Mouse (Mus musculus) large intestine, adult 2 months (tissue): Measurements from ENCODE around the gene Pld6. TPM values are rescaled to one million over a fixed set of nuclear protein-coding genes. Genes with fewer than 3 reads are reported as not detected.

ENCODE experiments used
- DNase-seq: peaks from one replicate; pipeline ENCODE4 v3.0.0-alpha.2; 2012; ENCODE audit warnings: low read depth, low spot score
- WGBS: fragments of 180-500 bp; shearing (Covaris S2); methylation state at CpG from one replicate; pipeline ENCODE4 v1.1.7; 2018; 5-methylcytosine and 5-hydroxymethylcytosine counted together
- polyA plus RNA-seq: library from polyadenylated mRNA; depleted of rRNA; stranded (reverse); fragments of >200 nt; gene quantifications from 2 replicates; pipeline ENCODE4 v1.2.3, GENCODE M21; 2012

The Pld6 gene
- polyA plus RNA-seq, 1 experiment, result 1.4 TPM

DNA sequence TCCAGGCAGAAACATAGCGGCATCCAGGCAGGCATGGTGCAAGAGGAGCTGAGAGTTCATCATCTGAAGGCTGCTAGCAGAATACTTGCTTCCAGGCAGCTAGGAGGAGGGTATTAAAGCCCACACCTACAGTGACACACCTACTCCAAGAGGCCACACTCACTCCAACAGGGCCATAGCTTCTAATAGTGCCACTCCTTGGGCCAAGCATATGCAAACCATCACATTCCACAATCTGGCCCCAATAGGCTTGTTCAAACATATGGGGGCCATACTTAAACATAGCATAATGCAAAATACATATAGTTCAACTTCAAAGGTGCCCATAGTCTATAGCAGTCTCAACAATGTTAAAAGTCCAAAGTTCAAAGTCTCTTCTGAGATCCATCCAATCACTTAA lies 1.9 kb upstream of the Pld6 start:
- 78% methylated on average over 1 of the region's 1 CpGs for WGBS

DNA sequence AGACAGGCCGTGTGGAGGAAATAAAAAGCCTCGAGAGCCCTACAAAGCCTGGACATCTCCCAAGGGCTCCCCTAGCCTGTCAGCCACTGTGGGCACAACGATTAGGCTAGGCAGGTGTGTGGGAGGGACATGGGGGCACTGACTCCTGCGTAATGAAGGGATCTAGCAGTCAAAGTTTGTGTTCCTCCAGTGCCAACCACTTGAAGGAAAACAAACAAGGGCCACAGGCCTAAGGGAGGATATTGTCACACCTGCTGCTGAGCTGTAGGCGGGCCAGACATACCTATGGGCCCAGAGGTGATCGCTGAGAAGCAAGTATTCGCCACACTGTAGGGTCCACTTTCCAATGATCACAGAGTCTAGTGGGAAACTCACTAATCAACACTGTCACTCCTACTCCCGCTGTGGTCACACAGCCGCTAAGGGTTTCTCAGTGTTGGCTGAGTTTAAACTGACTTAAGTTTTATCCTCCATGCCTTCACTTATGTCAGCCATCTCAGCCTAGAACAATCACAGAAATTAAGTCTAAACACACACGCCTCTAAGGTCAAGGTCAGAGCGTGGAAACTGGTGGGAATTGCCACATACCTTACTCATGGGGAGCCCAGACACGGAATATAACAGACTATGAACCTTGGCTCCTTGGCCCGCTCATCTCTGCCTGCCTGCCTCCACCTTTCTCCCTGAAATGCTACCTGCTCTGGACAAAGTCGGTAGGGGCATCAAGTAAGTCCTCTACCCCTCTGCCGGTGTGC lies 824 bp downstream of the Pld6 start:
- no peak for DNase-seq
- WGBS, result 35% methylated on average over 15 of the region's 15 CpGs

More for the DNA sequence above, 1.9 kb upstream of the Pld6 start:
- DNase-seq, result no peak

DNA sequence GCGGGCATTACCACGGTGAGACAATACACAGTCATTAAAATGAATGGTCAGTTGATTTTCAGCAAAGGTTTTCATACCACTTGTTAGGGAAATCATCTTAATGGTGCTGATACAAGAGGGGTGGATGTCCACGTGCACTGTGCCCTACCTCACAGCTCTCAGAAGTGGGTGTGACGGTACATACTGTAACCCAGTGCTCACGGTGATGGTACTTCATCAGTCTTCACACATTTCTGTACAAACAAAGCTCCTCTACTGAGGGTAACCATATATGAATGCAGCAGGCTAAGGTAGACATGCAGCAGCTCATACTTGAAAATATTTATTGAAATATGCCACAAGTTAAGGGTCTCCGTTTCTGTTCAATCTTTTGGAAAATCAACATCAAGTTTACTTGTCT lies 3.9 kb downstream of the Pld6 start:
- no peak for DNase-seq
- 63% methylated on average over 6 of the region's 6 CpGs for WGBS

DNA sequence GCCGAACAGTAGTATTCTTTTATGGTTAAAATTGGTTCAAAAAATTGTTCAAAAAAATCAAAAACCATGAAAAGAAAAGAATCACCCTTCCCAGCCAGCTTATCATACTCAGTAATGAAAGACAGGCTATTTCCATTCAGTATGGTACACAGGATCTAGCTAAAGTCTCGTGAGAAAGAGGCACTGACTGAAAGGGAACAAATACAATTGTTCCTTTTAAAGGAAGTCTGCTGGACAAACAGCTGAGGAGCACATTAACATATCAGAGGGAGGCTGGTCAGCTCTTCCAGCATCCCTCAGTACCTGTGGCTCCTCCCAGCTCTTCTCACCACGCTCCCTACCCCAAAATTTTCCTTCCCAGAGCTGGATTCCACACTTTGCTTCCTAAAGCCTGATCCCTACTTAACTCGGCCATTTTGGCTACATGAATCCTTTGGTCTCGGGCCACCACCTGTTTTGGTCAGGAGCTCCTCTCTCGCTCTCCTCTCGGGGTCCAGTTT lies 5.3 kb downstream of the Pld6 start:
- DNase-seq, result no peak
- WGBS, result 82% methylated on average over 7 of the region's 7 CpGs

DNA sequence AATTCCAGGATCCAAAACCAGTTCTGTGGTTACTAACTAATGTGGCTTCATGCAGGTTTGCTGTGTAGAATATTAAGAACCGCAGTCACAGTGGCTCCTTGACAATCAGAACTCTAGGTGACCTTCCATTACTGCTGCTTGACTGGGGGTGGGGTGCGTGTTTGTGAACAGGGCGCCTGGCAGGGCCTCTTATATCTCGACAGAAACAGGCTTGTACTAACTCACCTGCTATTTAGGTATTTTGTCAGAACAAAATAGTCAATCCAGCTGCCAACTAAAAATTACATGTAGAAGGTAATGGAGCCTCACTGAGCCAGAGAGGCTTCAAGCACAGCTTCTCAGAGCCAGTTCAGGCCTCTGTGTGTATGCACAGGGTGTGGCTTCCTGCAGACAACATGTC lies 7.2 kb downstream of the Pld6 start:
- no peak for DNase-seq

DNA sequence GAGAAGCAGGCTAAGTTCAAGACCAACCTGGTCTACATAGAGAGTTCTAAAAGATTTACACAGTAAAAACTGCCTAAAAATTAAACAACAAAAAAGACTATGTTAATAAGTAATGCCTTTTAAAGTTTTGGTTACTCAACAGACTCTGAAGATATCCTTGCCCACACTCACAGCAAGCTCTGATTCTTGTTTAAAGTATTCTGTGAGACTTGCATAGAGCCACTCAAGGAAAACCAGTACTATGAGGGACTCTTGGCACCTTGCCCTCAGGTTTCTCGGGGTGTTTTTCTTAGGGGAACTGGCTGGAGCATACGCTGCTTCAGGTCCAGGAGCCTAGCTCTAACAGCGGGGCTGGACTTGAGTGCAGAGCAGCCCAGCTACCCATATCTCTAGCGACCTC lies 8.0 kb downstream of the Pld6 start:
- DNase-seq, result no peak
- WGBS, result 83% methylated on average over 4 of the region's 4 CpGs

More for the DNA sequence above, 7.2 kb downstream of the Pld6 start:
- WGBS, result 81% methylated on average over 4 of the region's 4 CpGs

DNA sequence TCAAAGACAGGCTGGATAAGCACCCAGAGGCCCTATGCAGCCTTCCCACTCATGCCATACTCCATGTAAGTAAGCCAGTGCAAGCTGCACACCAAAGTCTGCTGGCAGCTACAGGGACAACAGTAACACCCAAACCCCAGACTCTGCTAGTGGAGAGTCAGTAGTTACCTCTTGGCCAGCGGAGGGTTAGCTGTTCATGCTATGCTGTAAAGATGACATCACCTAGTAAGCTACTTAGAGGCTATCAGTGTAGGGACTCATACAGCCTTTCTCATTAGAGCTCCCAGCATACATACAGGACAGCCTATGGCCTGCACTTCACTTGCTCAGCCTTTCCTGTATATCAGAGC lies 8.6 kb downstream of the Pld6 start:
- WGBS, result 76% methylated on average over 1 of the region's 1 CpGs
- no peak for DNase-seq

DNA sequence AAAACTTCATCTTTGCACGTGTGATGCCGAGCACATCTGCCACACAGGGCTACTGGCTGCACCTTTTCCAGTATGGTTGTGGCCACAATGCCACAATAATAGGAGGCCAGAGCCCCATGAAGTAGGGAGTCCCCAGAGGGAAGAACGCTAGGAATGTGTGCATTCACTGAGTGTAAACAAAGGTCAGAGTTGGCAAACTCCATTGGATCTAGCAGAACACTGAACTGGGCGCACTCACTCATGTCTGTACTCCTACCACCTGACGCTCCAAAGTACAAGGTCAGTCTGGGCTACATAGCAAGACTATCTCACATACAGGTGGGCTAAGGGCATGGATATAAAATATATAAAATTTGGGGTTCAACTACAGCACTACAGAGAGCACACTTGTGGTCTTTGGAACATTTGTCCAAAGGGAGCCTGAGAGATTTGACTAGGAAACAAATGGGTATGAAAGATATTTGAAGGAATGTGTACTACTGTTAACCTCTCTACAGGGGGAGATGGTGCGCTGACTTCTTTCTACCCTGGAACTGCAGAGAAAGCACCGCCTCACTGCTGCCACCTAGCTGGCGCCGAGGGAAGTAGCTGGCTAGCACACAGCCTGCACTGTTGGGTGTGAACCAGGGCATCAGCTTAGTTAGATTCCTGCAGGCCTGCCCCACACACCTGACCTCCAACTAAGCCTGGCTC lies 9.1 kb downstream of the Pld6 start:
- WGBS, result 56% methylated on average over 9 of the region's 9 CpGs
- DNase-seq, result peak; percentile 39

DNA sequence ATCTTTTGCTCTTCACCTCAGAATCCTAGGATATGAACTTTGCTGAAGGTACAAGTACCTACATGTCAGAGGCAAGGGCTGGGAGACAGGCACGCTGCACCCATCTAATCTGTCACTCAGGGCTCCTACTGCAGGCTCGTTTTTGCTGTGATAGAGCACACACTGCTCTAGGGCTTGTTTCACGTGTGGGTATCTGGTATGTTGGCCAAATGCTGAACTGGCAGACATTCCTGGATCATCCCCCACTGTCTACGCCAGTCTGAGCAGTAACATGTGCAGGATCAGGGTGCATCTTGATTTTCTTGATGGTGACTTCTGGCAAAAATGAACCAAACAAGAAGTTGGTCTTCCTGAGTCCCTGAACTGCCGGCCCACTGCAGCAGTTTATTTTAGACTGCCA lies 10.2 kb downstream of the Pld6 start:
- WGBS, result 89% methylated on average over 5 of the region's 5 CpGs
- DNase-seq, result no peak

DNA sequence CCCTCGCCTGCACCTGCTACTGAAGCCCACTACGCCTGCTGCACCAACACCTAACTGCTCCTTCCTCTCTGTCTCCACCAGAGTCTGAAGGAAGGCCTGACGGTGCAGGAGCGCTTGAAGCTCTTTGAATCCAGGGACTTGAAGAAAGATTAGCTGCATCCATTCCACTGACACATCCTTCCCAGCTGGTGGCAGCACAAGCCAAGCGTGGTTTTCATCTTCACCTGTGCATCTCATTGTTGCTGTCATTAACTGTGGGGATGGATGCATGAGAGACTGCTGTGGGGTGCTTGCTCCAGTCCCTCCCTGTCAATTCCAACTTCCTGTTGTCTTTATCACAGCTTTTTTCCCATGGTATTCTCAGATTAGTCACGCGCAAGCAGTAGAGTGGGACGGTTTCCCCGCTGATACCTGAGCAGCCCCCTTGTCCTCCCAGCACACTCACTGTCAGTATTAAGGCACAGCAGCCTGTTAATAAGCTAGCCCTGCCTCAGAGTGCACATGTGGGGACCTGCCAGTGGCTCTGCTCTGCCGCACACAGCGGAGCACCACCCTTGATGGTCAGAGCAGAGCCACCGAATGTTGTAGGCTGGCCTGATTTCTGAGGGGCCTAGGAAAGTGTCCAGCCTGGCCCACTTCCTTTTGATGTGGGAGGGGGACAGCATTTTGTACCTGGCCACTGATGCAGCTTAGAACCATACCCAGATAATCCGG lies 11.9 kb downstream of the Pld6 start:
- 91% methylated on average over 13 of the region's 13 CpGs for WGBS

DNA sequence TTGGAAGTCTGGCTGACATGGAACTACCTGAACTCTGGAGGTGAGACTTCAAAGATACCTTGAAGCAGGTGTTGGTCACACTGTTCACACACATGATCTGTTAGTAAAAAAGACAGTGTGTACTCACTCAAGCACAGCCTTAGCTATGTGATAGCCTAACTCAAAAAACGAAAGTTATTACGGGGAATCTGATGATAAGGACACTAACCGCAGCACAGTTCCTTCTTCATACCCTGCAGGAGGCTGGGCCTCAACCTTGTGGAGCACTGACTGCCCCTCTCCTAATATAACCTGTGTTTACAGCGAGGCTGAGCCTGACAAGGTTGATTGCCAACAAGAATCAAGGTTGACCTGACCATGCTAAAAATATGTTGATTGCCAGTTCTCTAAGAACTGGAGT lies 12.9 kb downstream of the Pld6 start:
- DNase-seq, result no peak
- 82% methylated on average over 4 of the region's 4 CpGs for WGBS

More for the DNA sequence above, 11.9 kb downstream of the Pld6 start:
- DNase-seq, result no peak

DNA sequence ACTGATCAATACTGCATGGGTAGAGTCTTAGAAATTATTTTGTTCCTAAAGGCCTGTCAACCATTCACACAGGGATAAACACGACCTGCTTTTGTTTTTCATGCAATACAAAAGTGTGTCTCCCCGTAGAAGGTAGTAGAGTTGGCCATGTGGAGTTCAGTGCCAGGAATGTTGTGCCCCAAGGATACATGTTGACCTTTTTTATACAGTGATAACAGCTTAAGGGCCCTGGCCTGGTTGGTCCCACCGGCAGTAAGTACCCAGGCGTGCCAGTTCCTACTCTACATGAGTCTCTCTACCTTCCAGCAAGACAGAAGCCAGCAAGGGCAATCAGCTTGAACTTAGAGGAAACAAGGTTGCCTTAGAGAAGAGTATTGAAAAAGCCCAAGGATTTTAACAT lies 14.5 kb downstream of the Pld6 start:
- no peak for DNase-seq
- WGBS, result 89% methylated on average over 4 of the region's 4 CpGs

DNA sequence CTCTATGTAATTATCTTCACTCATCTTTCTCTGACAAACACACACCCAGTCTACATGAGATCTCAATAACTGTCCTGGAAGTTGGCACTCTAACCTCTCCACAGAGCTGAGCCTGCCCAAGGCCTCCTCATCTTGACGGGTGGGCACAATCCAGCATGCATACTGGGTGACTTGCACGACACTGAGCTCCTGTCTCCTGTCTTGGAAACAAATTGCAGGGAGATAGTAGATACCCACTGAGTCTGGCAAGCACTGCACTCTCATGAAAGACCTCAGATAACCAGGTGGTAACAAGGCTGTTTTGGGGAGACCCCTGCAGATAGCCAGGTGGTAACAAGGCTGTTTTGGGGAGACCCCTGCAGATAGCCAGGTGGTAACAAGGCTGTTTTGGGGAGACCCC lies 15.2 kb downstream of the Pld6 start:
- WGBS, result 83% methylated on average over 2 of the region's 2 CpGs
- no peak for DNase-seq

DNA sequence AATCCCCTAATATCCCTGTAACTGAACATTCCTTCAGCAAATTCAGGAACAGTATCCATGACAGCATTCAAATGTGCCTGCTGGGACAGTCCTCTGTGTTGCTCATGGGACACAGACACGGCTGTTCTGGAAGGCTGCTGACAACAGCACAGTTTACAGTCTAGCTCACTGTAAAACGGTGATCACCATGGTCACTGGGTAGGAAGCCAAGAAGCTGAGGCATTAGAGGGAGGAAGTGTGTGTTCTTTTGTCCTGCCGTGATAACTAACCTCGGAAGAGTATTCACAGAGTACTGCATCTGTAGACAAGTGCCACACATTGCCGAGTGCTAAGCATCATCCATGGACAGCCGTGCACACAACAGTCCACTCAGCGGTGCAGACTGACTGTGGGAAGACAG lies 16.7 kb downstream of the Pld6 start:
- DNase-seq, result no peak
- 69% methylated on average over 7 of the region's 7 CpGs for WGBS

DNA sequence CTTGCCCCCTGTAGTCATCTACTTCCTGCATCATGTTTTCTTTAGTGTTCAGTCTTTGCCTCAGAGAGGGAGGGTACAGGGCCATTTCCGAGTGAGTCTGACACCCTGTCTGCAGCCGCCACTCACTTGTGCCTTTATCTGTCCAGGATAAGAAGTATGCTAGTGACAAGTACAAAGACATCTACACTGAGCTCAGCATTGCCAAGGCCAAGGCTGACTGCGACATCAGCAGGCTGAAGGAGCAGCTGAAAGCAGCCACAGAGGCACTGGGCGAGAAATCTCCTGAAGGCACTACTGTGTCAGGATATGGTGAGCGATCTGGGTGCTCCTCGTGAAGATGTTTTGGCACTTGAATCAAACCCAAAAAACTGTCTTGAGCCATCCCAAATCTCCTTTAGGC lies 17.7 kb downstream of the Pld6 start:
- WGBS, result 83% methylated on average over 6 of the region's 6 CpGs
- no peak for DNase-seq

DNA sequence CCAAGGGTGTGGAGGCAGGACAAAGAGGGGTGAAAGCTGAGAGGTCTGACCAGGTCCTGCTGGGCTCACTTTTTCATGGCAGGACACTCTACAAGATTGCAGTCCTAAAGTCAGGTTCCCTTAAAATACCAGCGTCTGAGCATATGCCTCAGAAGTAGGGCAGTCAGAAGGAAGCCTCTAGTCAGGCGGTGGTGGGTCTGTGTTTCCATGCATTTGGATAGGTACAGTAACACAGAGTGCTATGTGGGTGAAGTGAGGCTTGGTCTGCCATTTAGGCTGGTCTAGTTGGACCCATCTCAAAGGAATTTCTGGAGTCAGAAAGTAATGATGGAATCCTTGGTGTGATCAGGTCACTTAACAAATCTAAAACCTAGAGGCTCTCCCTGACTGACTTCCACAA lies 18.1 kb downstream of the Pld6 start:
- no peak for DNase-seq
- 93% methylated on average over 2 of the region's 2 CpGs for whole genome bisulfite sequencing

DNA sequence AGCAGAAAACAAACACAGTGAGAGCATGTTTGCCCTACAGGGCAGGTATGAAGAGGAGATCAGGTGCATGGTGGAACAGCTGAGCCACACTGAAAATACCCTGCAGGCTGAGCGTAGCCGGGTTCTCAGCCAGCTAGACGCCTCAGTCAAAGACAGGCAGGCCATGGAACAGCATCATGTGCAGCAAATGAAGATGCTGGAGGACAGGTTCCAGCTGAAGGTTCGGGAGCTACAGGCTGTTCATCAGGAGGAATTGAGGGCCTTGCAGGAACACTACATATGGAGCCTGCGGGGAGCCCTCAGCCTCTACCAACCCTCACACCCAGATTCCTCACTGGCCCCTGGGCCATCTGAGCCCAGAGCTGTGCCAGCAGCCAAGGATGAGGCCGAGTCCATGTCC lies 26.6 kb downstream of the Pld6 start:
- WGBS, result 94% methylated on average over 6 of the region's 6 CpGs
- no peak for DNase-seq

DNA sequence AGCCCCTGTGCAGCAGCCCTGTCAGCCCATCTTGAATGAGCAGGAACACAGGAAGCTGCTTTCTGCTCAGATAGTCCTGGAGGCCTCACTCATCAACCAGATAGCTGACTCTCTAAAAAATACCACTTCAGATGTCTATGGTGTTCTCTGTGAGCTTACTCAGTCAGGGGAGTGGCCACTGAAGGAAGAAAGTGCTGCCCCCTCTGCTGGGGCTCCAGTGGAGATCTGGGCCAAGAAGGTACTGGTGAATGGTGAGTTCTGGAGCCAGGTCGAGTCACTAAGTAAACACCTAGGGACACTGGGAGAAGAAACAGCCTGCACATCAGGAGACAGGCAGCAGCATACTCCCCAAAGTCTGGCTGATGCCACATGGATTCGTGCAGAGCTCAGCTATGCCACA lies 27.8 kb downstream of the Pld6 start:
- no peak for DNase-seq
- 49% methylated on average over 2 of the region's 2 CpGs for WGBS

DNA sequence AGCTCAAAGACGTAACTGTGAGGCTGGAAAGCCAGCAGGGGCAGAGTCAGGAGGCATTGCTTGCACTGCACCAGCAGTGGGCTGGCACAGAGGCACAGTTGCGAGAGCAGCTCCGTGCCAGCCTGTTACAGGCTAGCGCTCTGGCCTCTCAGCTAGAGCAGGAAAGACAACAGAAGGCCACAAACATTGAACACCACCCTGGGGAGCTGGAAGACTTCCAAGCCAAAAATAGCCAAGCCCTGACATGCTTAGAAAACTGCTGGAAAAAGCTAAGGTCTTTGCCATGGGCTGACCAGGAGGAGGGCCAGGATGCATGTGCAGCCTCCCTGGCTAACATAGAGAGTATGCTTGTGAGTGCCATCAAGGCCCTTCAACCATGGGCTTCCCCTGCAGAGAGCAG lies 28.3 kb downstream of the Pld6 start:
- no peak for DNase-seq
- WGBS, result 49% methylated on average over 4 of the region's 4 CpGs

DNA sequence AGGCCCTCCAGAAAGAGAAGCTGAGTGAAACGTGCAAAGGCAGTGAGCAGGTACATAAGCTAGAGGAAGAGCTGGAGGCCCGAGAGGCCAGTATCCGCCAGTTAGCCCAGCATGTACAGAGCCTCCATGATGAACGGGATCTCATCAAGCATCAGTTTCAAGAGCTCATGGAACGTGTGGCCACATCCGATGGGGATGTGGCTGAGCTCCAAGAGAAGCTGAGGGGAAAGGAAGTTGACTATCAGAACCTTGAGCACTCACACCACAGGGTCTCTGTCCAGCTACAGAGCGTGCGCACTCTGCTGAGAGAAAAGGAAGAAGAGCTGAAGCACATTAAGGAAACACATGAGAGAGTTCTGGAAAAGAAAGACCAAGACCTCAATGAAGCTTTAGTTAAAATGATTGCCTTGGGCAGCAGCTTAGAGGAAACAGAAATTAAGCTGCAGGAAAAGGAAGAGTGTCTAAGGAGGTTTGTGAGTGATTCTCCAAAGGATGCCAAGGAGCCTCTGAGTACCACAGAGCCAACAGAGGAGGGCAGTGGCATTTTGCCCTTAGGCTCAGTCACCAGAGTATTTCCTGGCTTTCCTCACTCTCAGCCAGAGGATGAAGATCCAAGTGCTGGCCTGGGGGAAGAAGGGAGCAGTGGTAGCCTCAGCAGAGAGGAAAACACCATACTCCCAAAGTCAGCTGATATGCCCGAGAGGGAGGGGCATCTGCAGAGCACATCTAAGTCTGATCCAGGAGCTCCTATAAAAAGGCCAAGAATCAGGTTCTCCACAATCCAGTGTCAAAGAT lies 29.1 kb downstream of the Pld6 start:
- 74% methylated on average over 9 of the region's 9 CpGs for WGBS
- no peak for DNase-seq
